Mouse (Mus musculus) heart, postnatal 4 days (tissue): ENCODE measurements at regions not wholly inside any gene's neighbourhood (a gene's known extent, or its start where the extent isn't known, plus 50 kb on each side); places are given as distances from the start of the nearest gene placed in this dataset.
"Not testable (repeated sequence)": the region's sequence is repeated elsewhere in the genome, so short reads cannot be mapped to it uniquely, and the experiment has no call there.

Experiments used
- DNase-seq: peaks from one replicate; pipeline ENCODE4 v3.0.0; 2021

GRCm38 (mm10) chr7:60492028-60492995 lies 352.3 kb upstream of the Snrpn start:
- peak; percentile 51 for DNase-seq

GRCm38 (mm10) chr7:60487839-60488454 lies 347.9 kb upstream of the Snrpn start:
- DNase-seq = not testable (repeated sequence)

- not testable (repeated sequence) for DNase-seq
Observed at GRCm38 (mm10) chr7:60450074-60450603, 310.1 kb upstream of the Snrpn start.

DNA sequence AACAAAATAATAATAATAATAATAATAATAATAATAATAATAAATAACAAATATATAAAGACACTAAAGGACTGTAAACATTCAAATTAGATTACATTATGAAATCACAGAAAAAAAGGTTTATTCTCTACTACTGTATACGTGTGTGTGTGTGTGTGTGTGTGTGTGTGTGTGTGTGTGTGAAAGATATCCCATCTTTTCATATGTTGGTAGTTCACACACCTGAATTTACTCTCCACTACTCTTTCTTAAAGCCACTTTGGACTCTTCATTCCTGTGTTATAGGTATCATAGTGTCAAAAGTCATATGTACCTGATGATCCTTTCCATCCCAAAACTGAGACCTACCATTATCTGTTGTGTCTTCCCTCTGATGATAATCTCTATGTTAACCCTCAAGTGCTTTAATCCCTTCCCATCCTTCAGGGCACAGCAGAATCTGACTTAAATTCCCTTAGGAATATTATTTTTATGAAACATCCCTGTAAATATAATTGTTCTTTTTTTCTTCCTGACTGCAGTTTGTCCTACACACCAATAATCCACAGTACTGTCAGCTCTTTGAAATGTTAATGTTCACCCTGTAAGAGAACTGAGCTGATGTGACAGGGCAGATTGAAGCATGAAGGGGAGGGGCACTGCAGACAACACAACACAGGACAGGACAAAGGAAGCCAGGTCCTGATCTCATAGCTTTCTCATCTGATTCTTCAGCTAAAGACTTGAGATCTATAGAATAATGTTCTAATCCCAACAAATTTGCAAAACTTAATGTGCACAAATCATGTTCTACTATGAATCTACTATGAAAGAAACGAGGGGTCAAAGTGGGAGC lies 309.4 kb upstream of the Snrpn start:
- DNase-seq = not testable (repeated sequence)

DNA sequence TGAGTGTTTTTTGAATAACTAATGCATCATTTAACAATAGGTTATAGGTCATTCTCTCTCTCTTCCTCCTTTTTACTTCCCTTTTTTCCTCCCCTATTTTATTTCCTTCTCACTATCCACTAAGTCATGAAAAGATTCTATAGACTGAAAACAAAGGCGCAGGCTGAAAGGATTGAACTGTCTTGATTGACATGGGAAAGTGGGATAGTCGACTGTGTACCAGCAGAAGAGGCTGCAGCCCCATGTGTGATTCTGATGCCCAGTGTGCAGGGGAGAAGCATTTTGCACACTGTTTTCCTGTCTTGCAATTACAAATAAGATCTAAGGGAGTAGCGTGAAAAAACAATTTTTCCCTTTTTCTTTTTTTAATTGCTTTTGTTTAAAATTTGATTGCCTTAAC lies 298.8 kb upstream of the Snrpn start:
- no peak for DNase-seq

GRCm38 (mm10) chr7:60391011-60391863 lies 251.2 kb upstream of the Snrpn start:
- DNase-seq = peak; percentile 52

DNA sequence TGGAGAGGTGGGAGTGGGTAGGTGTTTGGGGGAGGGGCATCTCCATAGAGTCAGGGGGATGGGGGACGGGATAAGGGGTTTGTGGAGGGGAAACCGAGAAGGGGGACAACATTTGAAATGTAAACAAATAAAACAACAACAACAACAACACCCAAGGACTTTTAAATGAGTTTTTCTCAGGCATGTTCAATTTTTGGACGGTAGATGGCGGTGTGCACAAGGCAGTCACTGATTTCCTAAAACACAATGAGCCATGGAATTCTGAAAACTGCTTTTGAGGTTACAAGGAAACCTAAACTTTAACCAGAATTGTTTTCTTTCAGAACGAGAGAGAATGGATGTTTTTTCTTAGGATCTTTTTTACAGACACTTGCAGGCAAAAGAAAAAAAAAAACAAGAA lies 246.9 kb upstream of the Snrpn start:
- peak; percentile 8 for DNase-seq

DNA sequence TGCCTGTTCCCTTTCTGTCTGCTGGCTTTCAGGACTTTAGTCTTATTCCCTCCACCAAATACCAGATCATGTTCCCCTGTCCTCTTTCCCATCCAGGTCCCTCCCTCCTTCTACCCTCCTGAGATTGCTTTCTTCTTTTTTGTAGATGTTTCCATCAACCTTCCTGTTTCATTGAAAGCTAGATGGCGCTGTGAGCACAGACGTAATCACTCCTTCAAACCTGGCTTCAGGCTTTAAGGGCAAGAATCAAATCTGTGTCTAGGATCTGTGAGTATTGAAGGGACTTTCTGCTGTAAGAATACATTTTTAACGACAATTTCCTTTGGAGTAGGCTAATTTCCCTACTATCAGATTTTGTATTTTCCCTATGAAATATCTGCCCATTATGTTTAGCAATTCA lies 234.0 kb upstream of the Snrpn start:
- DNase-seq = not testable (repeated sequence)

GRCm38 (mm10) chr7:60352206-60352605 lies 212.2 kb upstream of the Snrpn start:
- DNase-seq = not testable (repeated sequence)
